Mouse (Mus musculus) layer of hippocampus, adult 18-20 months (tissue): Measurements from ENCODE around the gene Ogfod1. TPM values are rescaled to one million over a fixed set of nuclear protein-coding genes. Genes with fewer than 3 reads are reported as not detected.

Source experiments
- DNase-seq, 2 experiments: peaks; one replicate each; pipeline ENCODE4 v3.0.0; 2022; ENCODE audit warnings: low spot score in 2 of 2
- long read RNA-seq: library from polyadenylated mRNA; stranded (forward); transcript quantifications from one replicate; pipeline ENCODE4 v2.0.0, GENCODE M21; 2021
- total RNA-seq, 2 experiments: library from RNA; stranded (reverse); gene quantifications; 2 replicates each; pipeline ENCODE4 v1.2.3; 2021

Ogfod1 gene
- 100 to 1,000 TPM; 112 to 114 TPM for total RNA-seq
- long read RNA-seq, full-length matches to known transcripts, result 78 of 106 reads
- long read RNA-seq, partial matches to known transcripts, result 6 of 106 reads
- long read RNA-seq, other reads (novel, unspliced or antisense), result 22 of 106 reads

DNA sequence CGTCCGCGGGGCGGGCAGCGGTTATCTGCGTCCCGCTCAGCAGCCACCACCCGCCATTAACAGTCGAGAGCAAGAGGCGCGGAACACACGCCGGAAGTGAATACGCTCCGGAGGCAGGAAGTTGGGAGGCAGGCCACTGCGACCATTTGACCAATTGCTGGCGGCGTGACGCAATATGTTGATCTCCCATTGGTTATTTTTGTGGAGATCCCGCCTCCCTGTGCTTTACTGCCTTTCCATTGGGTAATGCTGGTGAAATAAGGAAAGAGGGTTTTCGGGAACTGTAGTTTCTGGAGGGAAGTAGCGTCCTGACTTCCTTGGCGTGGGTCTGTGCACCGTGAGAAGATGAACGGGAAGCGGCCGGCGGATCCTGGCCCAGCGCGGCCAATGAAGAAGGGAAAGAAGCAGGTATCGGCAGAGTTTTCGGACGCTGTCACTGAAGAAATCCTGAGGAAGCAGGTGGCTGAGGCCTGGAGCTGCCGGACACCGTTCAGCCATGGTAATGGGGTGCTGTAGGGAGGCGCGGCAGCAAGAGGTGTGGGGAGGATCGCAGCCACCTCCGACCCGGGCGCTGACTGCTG is at the start of gene Ogfod1, which contains the start of gene Nudt21:
Gene Ogfod1, plus strand, starts transcription at position 255 of the 581 bp plus-strand sequence.
Gene Nudt21, minus strand, starts transcription at position 88 of the 581 bp plus-strand sequence.
- DNase-seq, result peak; percentile 95 to 99

DNA sequence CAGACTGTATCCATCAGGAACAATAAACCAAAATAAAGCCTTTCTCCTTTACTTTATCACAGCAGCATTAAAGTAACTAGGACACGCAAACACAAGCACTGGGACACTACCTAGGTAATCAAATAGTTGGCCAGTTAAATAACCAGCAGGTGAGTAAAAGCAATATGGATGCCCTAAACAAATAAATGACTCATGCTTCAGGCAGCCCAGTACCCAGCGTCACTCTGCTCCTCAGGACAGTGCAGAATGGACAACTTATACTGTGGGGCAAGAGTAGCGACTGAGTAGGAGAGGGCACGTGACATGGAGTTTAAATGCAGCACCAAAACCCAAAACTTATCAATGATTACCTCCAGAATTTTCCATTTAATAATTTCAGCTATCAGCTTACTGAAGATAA is 47.3 kb upstream of the Ogfod1 start:
- DNase-seq, result no peak

DNA sequence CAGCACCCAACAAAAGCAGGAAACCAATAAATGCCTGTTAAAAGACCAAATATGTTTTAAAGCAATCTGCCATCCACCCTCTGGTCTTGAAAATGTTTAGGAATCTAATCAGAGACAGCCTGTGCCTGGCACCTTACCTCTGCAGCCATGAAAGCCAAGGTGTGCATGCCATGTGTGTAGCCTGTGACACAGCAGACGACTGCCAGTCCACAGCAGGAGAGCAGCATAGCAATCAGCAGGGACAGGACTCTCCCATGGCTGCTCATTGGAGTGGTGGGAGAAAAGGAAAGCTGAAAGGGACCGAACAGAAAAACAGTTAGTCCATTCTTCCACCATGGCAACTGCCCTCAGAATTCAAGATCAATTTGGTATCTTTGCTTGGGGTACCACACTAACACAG is 38.0 kb upstream of the Ogfod1 start:
- no peak for DNase-seq

DNA sequence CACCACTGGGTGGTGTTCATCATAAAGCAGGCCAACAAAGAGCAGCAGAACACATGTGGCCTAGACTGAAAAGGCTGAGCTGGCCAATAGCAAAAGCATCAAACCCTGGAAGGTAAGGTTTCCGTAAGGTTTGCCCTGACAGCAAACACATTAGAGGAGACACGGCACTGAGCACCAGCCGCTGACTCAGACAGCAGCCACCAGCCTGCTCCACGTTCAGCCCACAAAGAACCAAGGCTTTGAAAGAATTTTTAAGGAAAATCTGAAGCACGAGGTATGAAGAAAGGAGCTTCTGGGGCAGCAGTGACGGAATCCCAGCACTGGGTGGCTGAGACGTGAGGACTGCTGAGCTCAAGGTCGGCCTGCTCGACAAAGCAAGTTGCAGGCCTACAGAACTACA is 32.9 kb upstream of the Ogfod1 start:
- no peak for DNase-seq

DNA sequence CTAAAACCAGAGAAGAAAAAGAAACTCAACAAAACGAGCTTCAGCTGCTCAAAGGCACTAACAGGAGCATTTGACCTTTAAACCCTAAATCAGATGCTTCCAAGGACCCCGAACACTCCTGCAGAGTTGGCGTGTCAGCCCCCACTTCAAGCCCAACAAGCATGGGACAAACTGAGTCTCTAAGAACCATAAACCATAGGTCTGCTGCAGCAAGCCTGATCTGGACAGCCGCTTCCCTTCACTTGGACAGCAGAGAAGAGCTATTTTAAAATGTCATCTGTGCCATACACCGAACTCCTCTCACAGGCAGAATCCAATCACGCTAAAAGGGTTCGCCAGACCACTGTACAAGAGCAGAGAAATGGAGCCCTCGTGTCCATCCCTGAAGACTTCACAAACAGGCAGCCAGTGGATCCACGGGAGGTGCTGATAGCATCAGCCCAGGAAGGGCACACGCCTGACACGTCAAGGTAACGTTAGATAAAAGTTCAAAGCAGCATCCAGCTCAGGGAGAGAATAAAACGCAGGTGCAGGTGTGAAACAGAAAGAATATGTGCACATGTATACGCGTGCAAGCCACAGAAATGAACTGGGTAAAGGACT is 27.7 kb upstream of the Ogfod1 start:
- no peak for DNase-seq

DNA sequence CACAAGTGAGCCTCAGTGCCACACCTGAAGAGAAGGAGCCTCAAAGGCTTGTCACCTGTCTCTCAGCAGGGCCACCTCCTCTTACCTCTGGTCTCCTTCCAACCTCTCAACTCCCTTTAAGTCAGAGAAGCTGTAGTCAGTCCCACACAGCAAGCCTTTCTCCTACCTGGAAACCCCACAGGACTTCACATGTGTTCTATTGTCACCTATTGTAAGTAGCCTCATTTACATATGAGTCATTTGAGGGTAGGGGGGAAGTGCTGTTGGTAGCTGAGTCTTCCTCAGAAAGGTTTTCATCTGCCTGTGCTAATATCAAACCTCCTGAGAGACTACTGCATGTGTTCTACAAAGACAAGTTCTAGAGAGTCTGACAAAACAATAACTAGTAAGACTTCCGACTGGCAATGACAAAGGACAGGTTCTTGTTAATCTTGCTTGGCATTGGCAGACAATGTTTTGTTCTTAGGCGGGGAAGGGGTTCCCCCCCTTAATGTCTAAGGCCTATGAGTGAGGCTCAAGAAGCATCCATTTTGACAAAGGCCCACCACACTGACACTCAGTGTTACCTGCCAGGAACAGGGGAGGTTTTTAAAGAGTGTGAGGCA is 26.8 kb upstream of the Ogfod1 start:
- DNase-seq, result no peak

GRCm38 (mm10) chr8:94011076-94012012 is 25.7 kb upstream of the Ogfod1 start:
- DNase-seq, result no peak

GRCm38 (mm10) chr8:94012013-94012951 is 24.7 kb upstream of the Ogfod1 start, which contains the start of gene Amfr:
Gene Amfr (minus strand): TSS chr8:94012842.
- DNase-seq, result peak; percentile 22 to 52

DNA sequence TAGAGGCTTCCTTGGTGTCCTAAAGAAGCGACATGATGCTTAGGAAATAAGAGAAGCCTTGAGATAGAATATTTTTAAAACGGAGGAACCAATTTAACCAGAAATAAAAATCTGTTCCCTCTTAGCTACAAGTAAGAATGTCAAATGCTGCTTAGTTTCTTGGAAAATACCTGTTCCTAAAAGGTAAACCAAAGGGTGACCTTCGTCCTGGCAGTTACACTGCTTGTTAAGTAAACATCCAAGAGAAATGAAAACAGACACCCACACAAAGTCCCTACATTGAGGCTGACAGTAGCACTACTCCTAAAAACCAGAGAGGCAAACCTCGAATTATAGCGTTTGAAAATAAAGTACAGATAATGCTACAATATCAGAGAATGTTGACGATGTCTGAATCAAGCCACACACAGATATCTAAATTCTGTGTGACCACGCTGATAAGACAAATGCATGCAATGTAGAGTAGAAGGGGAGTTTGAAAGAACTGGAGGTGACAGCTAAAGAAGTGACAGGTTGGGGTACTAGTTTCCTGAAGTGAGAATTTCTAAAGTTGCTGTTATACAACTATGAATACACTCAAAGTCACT is 23.9 kb upstream of the Ogfod1 start:
- DNase-seq, result no peak

- DNase-seq, result no peak
These were observed 13.1 kb upstream of the Ogfod1 start for GRCm38 (mm10) chr8:94023916-94024315.

GRCm38 (mm10) chr8:94029701-94030100 is 7.3 kb upstream of the Ogfod1 start:
- no peak for DNase-seq

DNA sequence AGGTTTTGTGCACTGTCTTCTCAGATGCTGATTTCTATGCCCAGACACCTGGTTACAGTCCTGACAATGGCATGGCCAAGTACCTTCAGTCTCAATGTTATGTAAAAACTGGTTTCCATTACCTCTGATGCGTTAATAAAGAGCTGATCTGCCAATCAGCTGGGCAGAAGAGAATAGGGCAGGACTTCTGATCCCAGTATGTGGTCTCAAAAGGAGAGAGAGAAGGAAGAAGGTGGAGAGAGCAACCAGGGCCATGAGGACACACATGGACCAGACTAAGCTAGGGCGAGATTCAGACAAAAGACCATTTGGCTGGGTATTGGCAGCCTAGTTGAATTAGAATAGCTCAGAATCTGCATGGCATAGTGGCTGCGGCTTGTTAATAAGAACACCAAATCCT is 3.4 kb upstream of the Ogfod1 start:
- no peak for DNase-seq

- no peak for DNase-seq
These were observed 1.8 kb upstream of the Ogfod1 start for GRCm38 (mm10) chr8:94035200-94035599.

DNA sequence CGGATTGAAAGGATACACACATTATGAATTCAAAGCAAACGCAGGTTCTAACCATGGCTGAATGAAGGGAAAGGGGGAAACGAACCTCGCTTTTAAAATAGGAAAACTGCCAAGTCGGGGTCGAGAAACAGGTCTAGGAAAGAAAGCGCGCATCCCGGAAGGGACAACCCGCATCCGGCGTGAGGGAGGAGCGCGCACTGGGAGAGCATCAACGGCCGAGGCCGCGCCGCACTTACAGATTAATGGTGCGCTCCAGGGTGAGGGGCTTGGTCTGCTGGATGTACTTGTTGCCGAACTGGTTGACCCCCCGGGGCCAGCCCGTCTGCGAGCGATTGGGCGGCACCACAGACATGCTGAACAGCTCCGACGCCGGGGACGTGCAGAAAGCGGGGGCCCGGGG is 457 bp upstream of the Ogfod1 start:
- peak; percentile 55 to 71 for DNase-seq

- DNase-seq, result peak in 1 of 2 experiments; percentile 16
These were observed 808 bp downstream of the Ogfod1 start for GRCm38 (mm10) chr8:94037806-94038205.

DNA sequence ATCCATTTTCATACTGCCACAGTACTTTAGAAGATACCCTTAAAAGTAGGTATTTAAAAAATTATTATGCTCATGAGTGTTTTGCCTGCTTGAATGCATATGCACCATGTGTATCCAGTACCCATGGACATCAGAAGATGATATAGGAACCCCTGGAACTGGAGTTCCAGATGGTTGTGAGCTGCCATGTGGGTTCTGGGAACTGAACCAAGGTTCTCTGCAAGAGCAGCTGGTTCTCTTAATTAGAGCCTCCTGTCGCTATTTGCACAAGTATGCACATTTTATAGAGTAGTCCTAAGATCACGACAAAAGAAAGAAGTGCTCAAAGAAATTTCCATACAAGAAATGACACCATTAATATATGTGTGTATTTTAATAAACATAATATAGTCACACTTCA is 10.8 kb downstream of the Ogfod1 start:
- DNase-seq, result peak; percentile 39 to 77

GRCm38 (mm10) chr8:94052696-94053095 is 15.7 kb downstream of the Ogfod1 start:
- no peak for DNase-seq

DNA sequence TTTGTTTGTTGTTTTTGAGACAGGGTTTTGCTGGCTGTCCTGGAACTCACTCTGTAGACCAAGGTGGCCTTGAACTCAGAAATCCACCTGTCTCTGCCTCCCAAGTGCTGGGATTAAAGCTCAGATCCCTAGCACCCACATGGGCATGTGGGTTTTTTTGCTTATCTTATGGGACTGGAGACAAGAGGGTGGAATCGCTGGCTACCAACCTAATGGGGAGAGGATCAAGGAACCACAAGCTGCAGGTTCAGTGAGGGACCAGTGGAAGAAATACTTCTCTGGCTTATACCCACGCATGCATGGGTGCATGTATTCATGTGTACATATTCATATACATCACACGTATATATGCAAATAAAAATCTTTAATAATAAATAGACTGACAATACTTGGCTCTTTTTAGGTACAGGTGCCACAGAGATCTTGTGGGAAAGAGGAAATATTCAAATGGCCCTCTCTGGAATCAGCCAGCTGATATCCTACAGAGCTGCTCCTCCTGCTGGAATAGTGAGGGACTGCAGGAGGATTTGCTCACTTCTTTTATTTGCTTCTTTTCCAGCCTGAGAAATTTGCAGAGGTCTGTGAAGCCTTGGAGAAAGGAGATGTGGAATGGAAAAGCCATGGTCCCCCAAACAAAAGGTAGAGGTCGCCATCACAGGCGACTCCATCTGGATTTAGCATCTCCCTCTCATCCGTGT is 20.3 kb downstream of the Ogfod1 start:
- DNase-seq, result peak; percentile 25 to 74
